Mouse (Mus musculus) Muller cell, postnatal 12 days (primary cell): ENCODE measurements around the gene Lef1.

Source experiments
- DNase-seq: peaks from one replicate; pipeline ENCODE4 v3.0.0-alpha.2; 2015; ENCODE audit errors: inconsistent ontology term

The Lef1 gene

DNA sequence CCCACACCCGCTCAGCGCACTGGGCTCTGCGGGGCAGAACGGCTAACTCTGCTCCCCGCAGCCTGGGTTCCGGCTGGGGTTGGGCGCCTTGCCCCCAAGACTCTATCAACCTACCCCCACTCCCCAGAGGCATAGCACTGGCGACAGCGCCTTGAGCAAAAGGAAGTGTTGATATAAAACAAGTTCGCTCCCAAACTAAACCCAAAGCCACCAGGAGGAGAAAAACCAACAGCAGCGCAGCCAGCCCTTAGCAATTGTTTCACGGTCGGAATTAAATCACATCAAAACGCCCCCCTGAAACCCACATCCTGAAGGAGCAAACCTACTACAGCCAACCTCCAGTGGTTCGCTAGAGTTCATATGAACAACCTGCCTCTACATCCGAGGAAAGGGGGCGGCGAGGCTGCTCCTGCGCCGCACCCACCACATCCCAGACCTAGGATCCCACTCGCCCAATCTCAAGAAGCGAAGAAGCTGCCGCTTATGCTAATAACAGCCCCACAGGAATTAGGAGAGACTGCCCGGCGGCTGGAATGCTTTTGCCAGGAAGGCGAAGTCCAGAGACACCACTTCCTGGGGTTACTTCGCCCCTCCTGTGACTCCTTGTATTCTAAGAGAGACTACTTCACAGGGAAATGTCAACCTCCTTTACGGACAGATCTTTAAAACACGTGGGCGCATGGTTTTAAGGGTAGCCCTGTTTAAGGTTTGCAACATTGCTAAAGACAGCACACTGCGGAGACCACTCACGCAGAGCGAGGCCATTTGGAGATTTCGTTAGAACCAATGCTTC lies 2.8 kb upstream of the Lef1 start:
- DNase-seq = peak; percentile 8

DNA sequence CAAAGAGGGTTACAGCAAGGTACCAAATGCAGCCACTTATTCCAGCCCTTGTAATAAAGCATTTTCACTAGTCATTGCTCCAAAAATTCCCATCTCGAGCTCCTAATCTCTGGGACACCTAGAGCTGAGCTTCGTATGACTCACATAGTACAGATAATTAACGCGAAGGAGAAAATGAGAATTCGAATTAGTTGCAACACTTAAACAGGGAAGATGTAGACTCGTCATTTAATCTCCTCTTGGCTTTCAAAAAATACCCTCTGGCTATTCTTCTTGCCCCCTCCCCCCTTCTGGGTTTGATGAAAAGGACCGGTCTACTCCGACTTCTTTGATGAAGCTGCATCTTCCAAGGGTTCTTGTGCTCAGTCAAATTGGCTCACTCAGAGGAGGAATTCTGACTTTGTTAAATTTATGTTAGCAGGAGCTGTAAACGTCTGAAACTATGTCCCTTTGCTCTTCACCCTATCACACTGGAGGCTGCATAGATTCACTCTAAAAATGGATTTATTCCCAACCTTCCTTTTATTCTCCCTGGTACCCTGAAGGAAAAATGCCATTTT lies 2.1 kb upstream of the Lef1 start:
- DNase-seq = peak; percentile 41

DNA sequence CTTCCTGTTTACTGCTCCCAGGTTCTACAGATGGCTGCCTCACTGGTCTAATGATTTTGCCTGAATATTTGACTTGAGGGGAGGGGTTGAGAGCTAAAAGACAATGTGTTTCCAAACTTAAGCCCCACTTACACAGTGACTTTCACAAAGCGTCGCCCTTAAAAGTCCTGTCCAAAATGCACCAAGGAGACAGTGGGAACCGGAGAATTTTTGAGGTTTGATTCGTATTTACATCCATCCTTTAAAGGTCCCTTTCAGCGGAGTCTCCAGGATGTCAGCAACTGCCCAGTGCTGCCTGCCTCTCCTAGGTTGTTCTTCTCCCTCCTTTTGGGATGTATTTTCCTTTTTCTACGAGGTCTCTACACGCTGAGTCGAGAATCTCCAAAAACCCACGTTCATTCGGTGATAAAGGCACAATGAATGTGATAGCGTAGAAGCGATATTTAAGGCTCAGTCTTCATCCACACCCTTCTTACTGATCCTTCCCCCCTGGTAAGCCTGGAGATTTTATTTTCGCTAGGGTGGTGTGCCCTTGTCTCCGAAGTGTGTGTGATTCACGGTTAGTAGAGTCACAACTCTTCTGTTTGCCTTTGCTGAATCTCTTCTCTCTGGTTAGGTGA lies 1.1 kb upstream of the Lef1 start:
- peak; percentile 34 for DNase-seq

DNA sequence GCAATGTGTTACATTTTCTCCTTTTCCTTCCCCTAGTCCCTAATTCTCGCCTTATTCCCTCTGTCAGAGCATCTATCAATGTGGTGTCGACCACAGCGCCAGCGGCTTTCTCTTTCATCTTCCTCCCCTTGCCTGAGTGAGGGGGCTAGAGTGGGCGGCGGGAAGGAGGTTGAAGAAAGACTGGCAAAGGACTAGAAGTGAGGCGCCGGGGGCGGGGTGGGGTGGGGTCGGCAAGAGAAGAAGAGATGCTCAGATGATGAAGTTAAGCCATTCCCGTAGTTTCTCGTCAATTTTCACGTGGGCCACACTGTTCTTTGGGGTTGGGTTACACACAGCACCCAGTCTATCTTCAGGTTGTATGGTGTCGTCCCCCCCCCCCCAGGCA lies 593 bp upstream of the Lef1 start:
- peak; percentile 12 for DNase-seq

DNA sequence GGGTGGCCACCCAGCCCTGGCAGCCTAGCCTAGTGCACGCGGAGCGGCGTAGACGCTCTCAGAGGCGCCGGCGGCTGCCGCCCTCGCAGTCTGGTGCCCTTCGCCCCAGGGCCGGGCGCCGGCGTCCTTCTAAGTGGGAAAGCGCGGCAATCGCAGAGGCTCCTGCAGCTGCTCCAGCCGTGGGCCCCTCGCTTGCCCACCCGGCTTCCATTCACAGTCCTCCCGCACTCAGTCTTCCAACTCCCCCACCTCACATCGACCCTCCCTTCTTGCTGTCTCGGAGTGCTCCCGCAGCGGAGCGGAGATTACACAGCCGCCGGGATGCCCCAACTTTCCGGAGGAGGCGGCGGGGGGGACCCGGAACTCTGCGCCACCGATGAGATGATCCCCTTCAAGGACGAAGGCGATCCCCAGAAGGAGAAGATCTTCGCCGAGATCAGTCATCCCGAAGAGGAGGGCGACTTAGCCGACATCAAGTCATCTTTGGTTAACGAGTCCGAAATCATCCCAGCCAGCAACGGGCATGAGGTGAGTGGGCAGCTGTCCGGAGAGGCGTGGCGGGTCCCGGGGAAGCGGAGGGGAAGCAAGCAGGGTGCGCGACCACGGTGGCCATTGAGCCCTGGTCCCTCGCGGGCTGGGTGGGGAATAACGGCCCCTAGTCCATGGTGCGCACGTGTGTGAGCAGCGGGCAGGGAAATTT lies 1.0 kb downstream of the Lef1 start:
- peak; percentile 51 for DNase-seq

DNA sequence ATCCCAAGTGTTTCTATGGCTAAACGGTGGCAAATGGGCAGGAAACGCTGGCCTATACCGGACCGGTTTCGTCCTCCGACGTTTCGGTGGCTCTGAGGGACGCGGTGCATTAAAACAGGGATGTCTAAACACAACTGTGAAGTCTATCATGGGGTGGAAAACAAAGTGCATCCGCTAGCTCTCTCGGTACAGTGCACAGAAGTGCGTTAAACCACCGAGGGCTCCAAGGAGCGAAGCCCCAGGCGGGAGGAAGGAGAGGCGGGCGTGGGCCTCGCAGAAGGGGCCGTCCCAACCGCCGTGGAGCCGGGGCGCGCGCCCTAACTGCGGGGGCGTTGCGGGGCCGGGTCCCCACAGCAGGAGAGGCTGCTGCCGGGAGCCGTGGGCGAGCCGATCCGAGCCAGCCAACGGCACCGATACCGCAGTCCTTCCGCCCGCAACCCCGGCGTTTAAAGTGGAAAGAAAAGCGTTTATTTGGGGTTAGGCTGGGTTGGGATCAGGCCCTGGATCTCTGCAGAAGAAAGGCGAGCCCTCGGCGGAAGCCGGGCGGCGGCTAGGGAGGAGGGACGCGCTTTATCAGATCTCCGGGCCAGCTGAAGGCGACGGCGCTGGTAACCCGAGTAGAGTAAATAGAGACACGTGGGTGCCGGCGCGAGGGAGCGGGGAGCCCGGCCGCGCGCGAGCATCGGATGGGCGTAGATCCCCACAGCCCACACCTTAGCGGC lies 1.7 kb downstream of the Lef1 start:
- peak; percentile 73 for DNase-seq

DNA sequence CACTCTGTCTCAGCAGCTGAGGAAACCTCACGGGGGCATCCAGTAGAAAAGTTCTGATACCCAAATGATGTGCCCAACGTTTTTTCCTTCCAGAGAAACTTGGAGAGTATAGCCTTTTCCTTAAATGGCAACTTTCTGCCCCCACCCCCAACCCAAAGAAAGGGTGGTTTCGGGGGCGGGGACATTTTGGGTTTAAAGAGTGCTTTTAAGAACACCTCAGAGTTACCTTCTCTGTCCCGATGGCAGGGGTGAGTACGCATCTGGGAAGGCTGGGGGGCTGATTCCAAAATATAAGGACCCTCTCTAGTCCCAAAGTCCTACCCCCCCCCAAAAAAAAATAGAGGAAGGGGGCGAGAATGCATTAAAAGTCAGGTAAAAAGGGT lies 2.3 kb downstream of the Lef1 start:
- no peak for DNase-seq

DNA sequence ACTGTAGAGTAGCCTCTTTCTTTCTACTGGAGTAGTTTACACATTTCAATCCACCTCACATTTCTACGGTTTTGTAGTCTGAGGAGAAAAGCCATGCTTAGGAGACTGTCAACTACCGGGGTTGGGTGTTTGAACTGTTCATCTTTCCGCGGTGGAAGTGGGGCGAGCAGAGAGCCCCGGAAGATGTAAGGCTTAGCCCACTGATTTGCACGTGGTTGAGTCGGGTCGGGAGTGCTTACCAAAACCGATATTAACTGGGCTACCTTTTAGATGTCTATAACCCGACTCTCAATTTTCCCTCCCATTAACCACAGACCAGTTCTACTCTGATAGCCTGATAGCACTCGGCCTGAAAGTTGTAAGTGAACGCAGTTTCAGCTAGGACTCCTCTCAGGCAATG lies 2.8 kb downstream of the Lef1 start:
- DNase-seq = no peak

DNA sequence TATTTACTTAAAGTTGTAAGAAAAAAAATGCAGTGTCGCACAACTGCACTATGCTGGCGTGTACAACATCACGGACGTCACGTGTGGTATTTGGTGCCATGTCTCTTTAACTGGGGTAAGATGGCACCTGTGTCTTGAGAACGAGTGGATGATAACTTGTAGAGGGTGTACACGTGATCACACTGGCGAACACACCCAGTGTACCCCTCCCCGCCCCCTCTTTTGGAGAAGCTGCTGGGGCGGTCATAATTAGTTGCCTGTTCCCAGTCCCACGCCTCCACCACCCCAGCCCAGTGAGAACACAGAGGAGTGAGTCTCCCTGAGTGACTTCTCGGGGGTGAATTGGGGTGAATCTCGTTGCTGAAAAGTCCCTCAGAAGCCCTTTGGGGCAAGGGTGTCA lies 5.8 kb downstream of the Lef1 start:
- DNase-seq = no peak

DNA sequence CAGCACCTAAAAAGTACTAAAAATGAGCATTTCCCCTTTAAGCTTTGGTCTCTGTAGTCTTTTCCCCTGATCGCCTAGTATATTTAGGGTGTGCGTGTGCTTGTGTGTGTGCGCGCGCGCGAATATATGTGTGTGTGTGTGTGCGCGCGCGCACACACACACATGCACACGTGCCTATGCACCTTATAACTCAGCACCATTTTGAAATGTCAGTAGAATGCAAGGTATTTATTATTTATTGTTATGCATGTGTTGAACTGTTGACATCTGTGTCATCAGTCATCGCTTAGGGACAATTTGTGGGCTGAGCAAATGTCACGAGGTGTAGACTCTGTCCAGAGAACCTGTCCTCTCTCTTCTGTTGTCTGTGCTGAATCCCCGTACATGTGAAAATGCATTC lies 7.1 kb downstream of the Lef1 start:
- no peak for DNase-seq

DNA sequence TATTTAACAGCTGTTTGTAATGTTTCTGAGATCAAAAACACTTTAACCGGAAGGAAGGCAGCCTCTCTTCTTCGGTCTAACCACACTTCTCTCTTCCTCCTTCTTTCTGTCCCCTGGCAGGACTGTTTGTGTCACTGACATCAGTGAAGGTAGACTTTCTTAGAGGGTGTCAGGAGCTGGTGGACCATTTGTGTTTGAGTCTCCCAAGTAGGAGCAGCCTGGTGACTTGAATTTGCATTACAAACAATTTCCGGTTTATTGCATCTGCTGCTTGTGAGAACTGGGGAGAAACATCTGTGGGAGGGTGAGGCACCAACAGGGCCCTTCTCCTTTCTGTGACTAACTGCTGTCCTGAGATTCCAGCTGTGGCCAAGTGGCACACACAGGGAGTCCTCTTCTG lies 7.6 kb downstream of the Lef1 start:
- no peak for DNase-seq

DNA sequence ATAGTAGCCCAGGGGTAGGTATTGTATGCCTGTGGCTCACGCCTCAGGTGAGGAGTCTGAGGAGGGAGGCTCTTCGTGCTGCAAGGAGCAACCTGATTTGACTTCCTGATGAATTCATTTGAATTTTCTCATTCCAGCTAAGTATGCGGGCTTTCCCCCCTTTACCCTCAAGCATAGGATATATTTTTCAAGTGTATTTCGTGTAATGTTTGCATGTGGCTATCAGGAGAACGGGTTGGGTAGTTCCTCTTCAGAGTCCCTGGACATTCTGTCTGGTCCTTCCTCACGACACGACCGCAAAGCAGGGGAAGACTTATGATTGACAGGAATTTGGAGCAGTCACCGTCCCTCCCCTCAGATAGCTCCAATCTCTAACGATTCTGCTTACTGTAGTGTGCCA lies 9.2 kb downstream of the Lef1 start:
- DNase-seq = no peak

DNA sequence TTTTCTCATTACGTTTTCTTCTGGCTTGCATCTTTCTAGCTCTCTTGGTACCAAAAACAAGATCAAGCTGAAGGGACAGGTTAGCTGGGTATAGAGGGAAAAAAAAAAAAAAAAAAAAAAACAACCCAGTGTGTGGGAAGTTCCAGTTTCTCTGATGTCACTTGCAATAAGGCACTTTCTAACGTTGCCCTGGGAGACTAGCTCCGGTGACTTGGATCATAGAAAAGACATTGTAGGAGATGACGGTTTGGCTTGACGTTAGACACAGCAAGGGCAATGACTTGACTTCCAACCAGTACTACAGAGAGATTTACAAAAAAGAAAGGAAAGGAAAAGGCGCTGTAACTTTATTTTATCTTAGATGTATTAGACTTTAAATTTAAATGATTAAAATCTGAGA lies 13.2 kb downstream of the Lef1 start:
- DNase-seq = no peak

DNA sequence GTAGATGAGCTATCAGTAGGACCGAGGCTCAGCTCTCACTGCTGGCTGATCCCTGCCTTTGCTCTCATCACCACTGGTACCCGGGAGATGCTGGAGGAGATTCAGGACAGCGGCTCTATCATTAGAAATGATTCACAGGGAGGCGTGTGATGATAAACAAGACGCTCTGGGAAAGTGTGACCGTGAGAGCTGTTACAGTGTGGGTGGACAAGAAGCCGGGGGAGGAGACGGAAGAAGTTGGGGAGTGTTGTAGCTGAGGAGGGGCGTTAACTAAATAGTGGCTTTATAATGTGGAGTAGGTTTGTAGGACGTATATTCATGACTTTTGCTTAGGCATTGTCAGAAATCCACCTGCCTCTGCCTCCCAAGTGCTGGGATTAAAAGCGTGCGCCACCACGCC lies 15.6 kb downstream of the Lef1 start:
- no peak for DNase-seq

DNA sequence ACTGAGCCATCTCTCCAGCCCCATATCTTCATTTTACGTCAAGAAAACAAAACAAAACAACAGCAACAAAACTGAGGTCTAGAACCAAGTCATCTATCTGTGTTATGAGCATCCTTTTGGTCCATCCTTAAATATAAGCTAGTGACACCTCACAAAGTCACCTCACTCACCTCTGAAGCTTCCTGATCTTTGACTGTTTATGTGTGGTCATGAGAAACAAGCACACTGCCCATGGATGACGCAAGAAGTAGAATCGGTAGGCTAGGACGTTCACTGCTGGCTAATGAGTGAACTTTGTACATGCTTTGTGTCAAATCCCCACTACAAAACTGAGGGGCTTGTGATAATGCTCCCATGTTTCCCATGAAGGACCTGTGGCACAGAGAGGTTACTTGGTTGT lies 16.2 kb downstream of the Lef1 start:
- DNase-seq = no peak

DNA sequence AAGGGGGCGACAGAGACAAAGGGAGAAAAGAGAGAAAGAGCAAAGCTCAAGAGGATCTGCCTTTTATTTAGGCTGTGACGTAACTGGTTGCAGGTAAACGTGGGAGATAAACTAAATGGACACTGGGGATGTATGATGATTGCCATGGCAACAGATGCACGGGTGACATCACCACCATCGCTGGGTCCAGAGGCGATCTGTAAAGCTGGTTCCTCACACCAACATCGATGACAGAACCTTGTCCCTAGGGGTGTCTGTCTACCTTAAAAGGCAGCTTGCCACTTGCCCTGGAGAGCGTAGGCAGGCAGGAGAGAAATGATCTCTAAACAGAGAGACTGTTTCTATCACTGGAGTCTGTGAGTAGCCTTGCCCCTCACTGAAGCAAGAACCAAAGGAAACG lies 23.7 kb downstream of the Lef1 start:
- no peak for DNase-seq

DNA sequence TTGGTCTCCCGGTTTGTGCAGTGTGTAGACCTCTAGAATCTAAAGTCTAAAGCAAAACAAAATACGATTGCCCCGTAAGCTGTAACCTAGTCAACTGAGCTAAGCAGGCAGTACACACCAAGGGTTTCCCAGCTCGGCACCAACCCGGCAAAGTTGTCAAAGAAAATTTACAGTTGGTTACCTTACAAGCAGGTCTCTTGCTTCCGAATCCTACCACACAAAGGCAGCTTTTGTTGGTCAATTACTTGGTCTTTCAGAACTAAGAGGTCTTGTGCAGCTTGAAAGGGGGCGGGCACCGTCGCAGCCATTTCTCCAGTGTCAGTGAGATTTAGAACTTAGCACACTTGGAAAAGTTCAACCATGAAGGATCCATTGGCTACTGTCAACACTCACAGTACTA lies 25.2 kb downstream of the Lef1 start:
- DNase-seq = no peak

DNA sequence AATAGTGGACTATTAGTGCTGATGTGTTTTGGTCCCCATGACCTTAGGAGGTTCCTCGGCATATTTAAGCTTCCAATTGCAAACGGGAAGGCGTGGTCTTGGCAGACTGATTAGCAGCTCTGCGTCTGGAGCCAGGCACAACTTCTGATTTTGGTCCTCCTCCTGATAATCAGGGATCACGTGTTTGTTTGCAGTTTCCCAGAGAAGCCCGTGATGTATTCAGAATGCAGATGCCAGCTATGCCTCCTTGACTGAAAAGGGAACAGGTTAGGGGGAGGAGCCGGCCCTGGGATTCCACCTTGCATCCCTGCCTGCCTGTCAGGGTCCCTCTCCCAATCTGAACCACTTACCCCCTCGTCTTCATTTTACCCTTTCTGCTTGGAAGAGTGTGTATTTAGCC lies 26.2 kb downstream of the Lef1 start:
- peak; percentile 14 for DNase-seq

DNA sequence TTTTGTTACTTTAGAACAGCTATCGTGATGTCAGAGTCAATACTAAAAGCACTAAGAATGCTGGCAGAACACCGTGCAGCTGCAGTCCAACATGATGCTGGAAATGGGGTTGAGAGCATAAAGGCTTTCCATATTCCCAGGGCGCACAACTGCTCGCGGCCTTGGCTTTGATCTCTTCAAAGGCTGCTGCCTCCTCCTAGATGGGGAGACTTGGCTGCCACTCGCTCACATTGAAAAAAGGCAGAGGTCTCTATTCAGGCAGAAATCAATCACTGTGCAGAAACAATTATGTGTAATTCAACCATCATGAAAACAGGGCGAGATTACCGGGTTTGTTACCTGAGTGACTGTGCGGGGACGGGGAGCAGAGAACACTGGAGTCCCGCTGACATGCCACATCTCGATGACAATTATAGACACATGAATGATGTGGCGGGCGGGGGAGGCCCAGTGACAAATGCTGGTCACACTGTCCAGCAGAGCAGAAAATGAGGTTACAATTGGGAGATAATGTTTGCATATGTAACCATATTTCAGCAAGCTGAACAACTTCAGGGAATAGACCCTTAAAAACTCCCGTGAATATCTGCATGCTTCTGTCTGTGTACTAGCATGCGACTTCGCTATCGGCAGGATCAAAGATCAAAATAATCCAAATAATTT lies 27.0 kb downstream of the Lef1 start:
- peak; percentile 52 for DNase-seq

DNA sequence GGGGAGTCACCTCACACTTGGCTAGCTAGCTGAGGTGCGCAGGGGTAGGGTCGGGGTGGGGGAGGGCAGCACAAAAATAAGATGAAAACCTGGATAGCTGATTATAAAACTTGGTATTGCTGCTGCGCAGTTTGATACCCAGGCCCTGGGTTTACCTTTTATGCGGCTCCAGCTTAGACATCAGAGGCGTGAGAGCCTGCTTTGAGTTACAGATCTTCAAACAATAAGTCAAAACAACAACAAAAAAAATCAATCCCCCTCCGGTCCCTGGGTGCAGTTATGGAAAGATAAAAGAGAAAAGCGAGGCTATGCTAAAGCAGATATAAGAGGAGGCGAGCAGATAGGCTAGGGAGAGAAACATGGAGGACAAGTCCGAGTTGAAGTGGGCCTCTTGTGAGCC lies 28.0 kb downstream of the Lef1 start:
- DNase-seq = no peak

DNA sequence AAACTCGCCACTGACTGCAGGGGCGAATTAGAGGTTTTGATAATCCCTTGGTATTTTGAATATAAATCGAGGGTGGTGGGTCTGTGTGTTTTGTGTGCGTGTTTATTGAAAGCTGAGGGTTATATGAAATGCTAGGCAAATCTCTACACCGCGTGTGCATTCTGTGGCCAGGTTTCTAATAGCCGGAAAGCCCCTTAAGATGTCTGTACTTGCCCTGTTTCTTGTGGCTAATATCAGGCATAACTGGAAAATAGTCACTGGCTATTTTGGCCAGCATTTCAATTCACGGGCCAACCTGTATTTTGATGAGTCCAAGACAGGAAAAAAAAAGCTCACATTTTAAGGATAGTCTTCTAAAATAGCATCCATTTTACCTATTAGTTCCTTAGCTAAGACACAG lies 28.5 kb downstream of the Lef1 start:
- DNase-seq = no peak
